Mouse (Mus musculus): ENCODE data around the gene Tigd2. TPM values are rescaled to one million over a fixed set of nuclear protein-coding genes. Genes with fewer than 3 reads are reported as not detected.

Tigd2 gene
- polyA plus RNA-seq (2017; shearing (Covaris generic)): 34.0 TPM

DNA sequence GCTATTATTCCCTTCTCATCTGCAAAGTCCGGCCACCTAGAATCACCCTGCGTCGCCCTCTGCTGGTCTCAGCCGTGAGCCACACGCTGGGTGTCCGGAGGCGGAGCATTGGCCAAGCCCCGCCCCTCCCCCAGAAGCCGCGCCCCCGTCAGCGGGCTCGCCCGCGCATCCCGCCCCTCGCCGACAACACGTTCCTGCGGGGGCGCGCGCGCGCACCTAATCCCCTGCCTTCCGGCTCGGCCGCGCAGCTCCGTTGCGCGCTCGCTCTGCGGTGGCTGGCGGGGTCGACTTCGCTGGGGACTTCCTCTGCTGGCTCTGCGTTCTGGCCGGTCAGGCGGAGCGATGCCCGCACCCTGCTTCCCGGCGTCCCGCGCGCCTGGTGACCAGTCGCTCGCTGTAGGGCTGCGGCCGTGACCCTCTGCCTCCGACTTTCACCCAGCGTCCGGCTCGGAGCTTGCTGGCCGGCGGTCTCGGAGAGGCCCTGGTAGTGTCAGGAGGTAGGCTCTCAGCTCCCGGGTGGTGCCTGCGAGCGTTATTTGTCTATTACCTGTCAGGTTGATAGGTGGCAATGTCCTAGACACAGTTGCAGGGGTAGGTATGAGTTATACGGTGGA lies at the start of gene Tigd2:
Gene Tigd2 (plus strand): TSS at position 186 of the 614 bp plus-strand sequence.

Other genes with a start within 250 kb of the Tigd2 start
- 0.18 TPM for gene Fam13a, start 184.3 kb upstream of the Tigd2 start, polyA plus RNA-seq (2017; shearing (Covaris generic))
- 29.7 TPM for gene Gprin3, start 217.4 kb downstream of the Tigd2 start, polyA plus RNA-seq (2017; shearing (Covaris generic))